Mouse (Mus musculus): ENCODE measurements at regions not wholly inside any gene's neighbourhood (a gene's known extent, or its start where the extent isn't known, plus 50 kb on each side); places are given as distances from the start of the nearest gene placed in this dataset.

- no peaks in the 10 kb centered on the region for H3K36me3 ChIP-seq (replicated peaks)
- H3K27me3 ChIP-seq = no peaks in the 10 kb centered on the region
- no peak overlapping the region for H3K4me3 ChIP-seq (replicated peaks)
- no peaks in the 10 kb centered on the region for H3K4me1 ChIP-seq
- no peak for ATAC-seq (ENCODE audit: low FRiP score)
- no peak overlapping the region for H3K27ac ChIP-seq
- 76% methylated on average over 7 of the region's 7 CpGs for WGBS
- H3K4me2 ChIP-seq = no peak overlapping the region
- H3K9me3 ChIP-seq = no peaks in the 10 kb centered on the region
- no peak overlapping the region for H3K9ac ChIP-seq
Measured at GRCm38 (mm10) chr7:137723361-137724040, 286.1 kb downstream of the Glrx3 start.

- Histone ChIP-seq H3K4me1 (no peaks in the 10 kb centered on the region), H3K4me3 (replicated peaks) (no peak overlapping the region), H3K9me3 (no peaks in the 10 kb centered on the region), H3K27ac (no peak overlapping the region), H3K4me2 (no peak overlapping the region), H3K27me3 (no peaks in the 10 kb centered on the region), H3K9ac (no peak overlapping the region), H3K36me3 (replicated peaks) (no peaks in the 10 kb centered on the region)
- ATAC-seq (ENCODE audit: low FRiP score) = no peak
- 82% methylated on average over 7 of the region's 7 CpGs for WGBS
Measured at GRCm38 (mm10) chr7:137726031-137726430, 288.6 kb downstream of the Glrx3 start.

- 88% methylated on average over 5 of the region's 5 CpGs for WGBS
- Histone ChIP-seq H3K4me1 (peaks cover 5% of the 10 kb centered on the region; the same call in 1 of the 2 replicates), H3K4me2 (no peak overlapping the region), H3K27ac (no peak overlapping the region), H3K9me3 (no peaks in the 10 kb centered on the region), H3K27me3 (no peaks in the 10 kb centered on the region), H3K9ac (no peak overlapping the region), H3K36me3 (replicated peaks) (no peaks in the 10 kb centered on the region), H3K4me3 (replicated peaks) (no peak overlapping the region)
- ATAC-seq (ENCODE audit: low FRiP score) = no peak
Measured at GRCm38 (mm10) chr7:137735873-137736527, 298.6 kb downstream of the Glrx3 start.

- H3K9ac ChIP-seq = no peak overlapping the region
- H3K4me2 ChIP-seq = no peak overlapping the region
- H3K4me3 ChIP-seq (replicated peaks) = no peak overlapping the region
- no peak for ATAC-seq (ENCODE audit: low FRiP score)
- no peaks in the 10 kb centered on the region for H3K27me3 ChIP-seq
- no peaks in the 10 kb centered on the region for H3K36me3 ChIP-seq (replicated peaks)
- H3K27ac ChIP-seq = no peak overlapping the region
- WGBS = 80% methylated on average over 3 of the region's 3 CpGs
- H3K4me1 ChIP-seq = peaks cover 3% of the 10 kb centered on the region; the same call in 1 of the 2 replicates
- H3K9me3 ChIP-seq = no peaks in the 10 kb centered on the region
Measured at GRCm38 (mm10) chr7:137741702-137742101, 304.3 kb downstream of the Glrx3 start.

- Histone ChIP-seq H3K4me1 (peaks cover 3% of the 10 kb centered on the region; the same call in 1 of the 2 replicates), H3K9me3 (no peaks in the 10 kb centered on the region), H3K4me2 (no peak overlapping the region), H3K9ac (no peak overlapping the region), H3K27me3 (no peaks in the 10 kb centered on the region), H3K27ac (no peak overlapping the region; the same call in 1 of the 2 replicates), H3K4me3 (replicated peaks) (no peak overlapping the region), H3K36me3 (replicated peaks) (no peaks in the 10 kb centered on the region)
- ATAC-seq (ENCODE audit: low FRiP score) = no peak
- WGBS = 65% methylated on average over 7 of the region's 7 CpGs
Measured at GRCm38 (mm10) chr7:137742297-137742751, 304.9 kb downstream of the Glrx3 start.

- H3K4me1 ChIP-seq = peaks cover 3% of the 10 kb centered on the region; the same call in 1 of the 2 replicates
- H3K9me3 ChIP-seq = no peaks in the 10 kb centered on the region
- H3K9ac ChIP-seq = no peak overlapping the region
- H3K4me2 ChIP-seq = no peak overlapping the region
- H3K27me3 ChIP-seq = no peaks in the 10 kb centered on the region
- no peak overlapping the region for H3K27ac ChIP-seq
- 76% methylated on average over 1 of the region's 1 CpGs for WGBS
- H3K4me3 ChIP-seq (replicated peaks) = no peak overlapping the region
- no peaks in the 10 kb centered on the region for H3K36me3 ChIP-seq (replicated peaks)
- ATAC-seq (ENCODE audit: low FRiP score) = no peak
Measured at GRCm38 (mm10) chr7:137745575-137745974, 308.2 kb downstream of the Glrx3 start.

GRCm38 (mm10) chr7:137745991-137746390 is 308.6 kb downstream of the Glrx3 start:
- Histone ChIP-seq H3K27ac (no peak overlapping the region), H3K4me2 (no peak overlapping the region), H3K9ac (no peak overlapping the region), H3K27me3 (no peaks in the 10 kb centered on the region), H3K4me3 (replicated peaks) (no peak overlapping the region), H3K4me1 (peaks cover 3% of the 10 kb centered on the region; the same call in 1 of the 2 replicates), H3K36me3 (replicated peaks) (no peaks in the 10 kb centered on the region), H3K9me3 (no peaks in the 10 kb centered on the region)
- WGBS = 84% methylated on average over 3 of the region's 3 CpGs
- ATAC-seq (ENCODE audit: low FRiP score) = no peak

GRCm38 (mm10) chr7:137748936-137749335 is 311.5 kb downstream of the Glrx3 start:
- no peaks in the 10 kb centered on the region for H3K36me3 ChIP-seq (replicated peaks)
- no peak overlapping the region for H3K9ac ChIP-seq
- H3K4me3 ChIP-seq (replicated peaks) = no peak overlapping the region
- no peak for ATAC-seq (ENCODE audit: low FRiP score)
- no peak overlapping the region for H3K27ac ChIP-seq
- H3K4me2 ChIP-seq = no peak overlapping the region
- 80% methylated on average over 7 of the region's 7 CpGs for WGBS
- H3K4me1 ChIP-seq = peaks cover 3% of the 10 kb centered on the region; the same call in 1 of the 2 replicates
- H3K9me3 ChIP-seq = no peaks in the 10 kb centered on the region
- H3K27me3 ChIP-seq = no peaks in the 10 kb centered on the region

- no peak overlapping the region for H3K9ac ChIP-seq
- WGBS = 75% methylated on average over 1 of the region's 1 CpGs
- H3K4me1 ChIP-seq = no peaks in the 10 kb centered on the region
- H3K4me2 ChIP-seq = no peak overlapping the region
- no peaks in the 10 kb centered on the region for H3K9me3 ChIP-seq
- H3K4me3 ChIP-seq (replicated peaks) = no peak overlapping the region
- ATAC-seq (ENCODE audit: low FRiP score) = no peak
- H3K36me3 ChIP-seq (replicated peaks) = no peaks in the 10 kb centered on the region
- no peaks in the 10 kb centered on the region for H3K27me3 ChIP-seq
- H3K27ac ChIP-seq = no peak overlapping the region
Measured at GRCm38 (mm10) chr7:137750741-137751140, 313.3 kb downstream of the Glrx3 start.

GRCm38 (mm10) chr7:137751151-137751859 is 313.9 kb downstream of the Glrx3 start:
- Histone ChIP-seq H3K9me3 (no peaks in the 10 kb centered on the region), H3K27ac (no peak overlapping the region), H3K4me3 (replicated peaks) (no peak overlapping the region), H3K4me1 (no peaks in the 10 kb centered on the region), H3K4me2 (no peak overlapping the region), H3K27me3 (no peaks in the 10 kb centered on the region), H3K36me3 (replicated peaks) (no peaks in the 10 kb centered on the region), H3K9ac (no peak overlapping the region)
- ATAC-seq (ENCODE audit: low FRiP score) = no peak
- 59% methylated on average over 4 of the region's 4 CpGs for WGBS

- H3K4me3 ChIP-seq (replicated peaks) = no peak overlapping the region
- no peaks in the 10 kb centered on the region for H3K4me1 ChIP-seq
- no peak overlapping the region for H3K27ac ChIP-seq
- H3K36me3 ChIP-seq (replicated peaks) = no peaks in the 10 kb centered on the region
- WGBS = 85% methylated on average over 3 of the region's 3 CpGs
- no peaks in the 10 kb centered on the region for H3K9me3 ChIP-seq
- no peak for ATAC-seq (ENCODE audit: low FRiP score)
- no peaks in the 10 kb centered on the region for H3K27me3 ChIP-seq
- no peak overlapping the region for H3K9ac ChIP-seq
- no peak overlapping the region for H3K4me2 ChIP-seq
Measured at GRCm38 (mm10) chr7:137765961-137766360, 328.5 kb downstream of the Glrx3 start.

GRCm38 (mm10) chr7:137766721-137767120 is 329.3 kb downstream of the Glrx3 start:
- Histone ChIP-seq H3K4me3 (replicated peaks) (no peak overlapping the region), H3K9ac (no peak overlapping the region), H3K27ac (no peak overlapping the region), H3K4me2 (no peak overlapping the region), H3K27me3 (no peaks in the 10 kb centered on the region), H3K9me3 (no peaks in the 10 kb centered on the region), H3K36me3 (replicated peaks) (no peaks in the 10 kb centered on the region), H3K4me1 (no peaks in the 10 kb centered on the region)
- WGBS = 69% methylated on average over 2 of the region's 2 CpGs
- no peak for ATAC-seq (ENCODE audit: low FRiP score)
